Mouse (Mus musculus) CH12.LX (cell line): Measurements from ENCODE around the gene Olfr282. TPM values are rescaled to one million over a fixed set of nuclear protein-coding genes. Genes with fewer than 3 reads are reported as not detected.

ENCODE experiments used
- DNase-seq: peaks from one replicate; pipeline ENCODE4 v3.0.0-alpha.2; 2013; ENCODE audit errors: extremely low read depth
- H3K27ac ChIP-seq: 2 replicates; pipeline ENCODE4 v1.5.1; 2012; ENCODE audit warnings: low read depth, mild to moderate bottlenecking, control low read depth, moderate library complexity; ENCODE audit not compliant: insufficient read depth
- H3K27me3 ChIP-seq: replicated peaks from 2 replicates; pipeline ENCODE3; 2012; ENCODE audit warnings: inconsistent platforms
- H3K36me3 ChIP-seq, 2 experiments: replicated peaks in 1 of 2; 2 replicates each; pipeline versions ENCODE3 to v1.6.1; 2012; ENCODE audit warnings: inconsistent platforms in 1 of 2, low read length in 1 of 2, mild to moderate bottlenecking in 1 of 2, mixed read lengths in 1 of 2, moderate library complexity in 1 of 2; ENCODE audit not compliant: control insufficient read depth in 1 of 2, insufficient read depth in 1 of 2
- H3K4me1 ChIP-seq, 2 experiments: 2 replicates each; pipeline ENCODE4 v1.6.1; 2012; ENCODE audit warnings: inconsistent platforms in 1 of 2, moderate library complexity in 1 of 2; ENCODE audit not compliant: insufficient read depth in 2 of 2, control insufficient read depth in 1 of 2
- H3K4me2 ChIP-seq: 2 replicates; pipeline ENCODE4 v1.6.1; 2012; ENCODE audit warnings: low read depth, mild to moderate bottlenecking, control low read depth; ENCODE audit not compliant: poor library complexity, insufficient read depth, severe bottlenecking
- H3K4me3 ChIP-seq, 3 experiments: fragments of 150-350 bp in 1 of 3; sonication (generic) in 1 of 3; replicated peaks in 1 of 3; 2 replicates each; pipeline versions ENCODE3 to v1.5.1; 2011 to 2012; ENCODE audit warnings: low read depth in 2 of 3, low read length in 2 of 3, mild to moderate bottlenecking in 2 of 3, moderate library complexity in 2 of 3, control low read depth in 1 of 3, improper control_type of control experiment in 1 of 3, inconsistent platforms in 1 of 3, mixed read lengths in 1 of 3; ENCODE audit not compliant: poor library complexity in 1 of 3
- H3K79me2 ChIP-seq: replicated peaks from 2 replicates; pipeline ENCODE4 v1.6.1; 2012; ENCODE audit warnings: mild to moderate bottlenecking, moderate library complexity; ENCODE audit not compliant: control insufficient read depth, poor library complexity, insufficient read depth, severe bottlenecking; ENCODE audit errors: extremely low read depth
- H3K9ac ChIP-seq: 2 replicates; pipeline ENCODE4 v1.6.1; 2012; ENCODE audit warnings: low read depth, mild to moderate bottlenecking, control low read depth, moderate library complexity; ENCODE audit not compliant: insufficient read depth
- H3K9me3 ChIP-seq: replicated peaks from 2 replicates; pipeline ENCODE3; 2012; ENCODE audit warnings: low read length, inconsistent platforms, mixed read lengths
- CHD2 ChIP-seq: IDR thresholded peaks from 2 replicates; pipeline ENCODE4 v1.6.1; 2011; ENCODE audit warnings: low read length, improper control_type of control experiment
- CTCF ChIP-seq, 2 experiments: IDR thresholded peaks in 1 of 2; conservative IDR thresholded peaks in 1 of 2; 2 replicates each; pipeline ENCODE4 v1.5.1; 2011 to 2012; ENCODE audit warnings: low read depth in 2 of 2, low read length in 2 of 2, improper control_type of control experiment in 1 of 2, inconsistent platforms in 1 of 2, mild to moderate bottlenecking in 1 of 2, moderate library complexity in 1 of 2
- ETS1 ChIP-seq: conservative IDR thresholded peaks from 2 replicates; pipeline ENCODE4 v1.6.1; 2012; ENCODE audit warnings: low read depth, mild to moderate bottlenecking, inconsistent platforms, low read length, improper control_type of control experiment, moderate library complexity
- JUND ChIP-seq: conservative IDR thresholded peaks from 2 replicates; pipeline ENCODE4 v1.6.1; 2011; ENCODE audit warnings: low read depth, low read length, improper control_type of control experiment
- MXI1 ChIP-seq: IDR thresholded peaks from 2 replicates; pipeline ENCODE4 v1.6.1; 2011; ENCODE audit warnings: mild to moderate bottlenecking, low read depth, low read length, improper control_type of control experiment
- MYC ChIP-seq: IDR thresholded peaks from 2 replicates; pipeline ENCODE4 v1.6.1; 2011; ENCODE audit warnings: low read depth, mild to moderate bottlenecking, improper control_type of control experiment, low read length
- NRF1 ChIP-seq: IDR thresholded peaks from 2 replicates; pipeline ENCODE4 v1.6.1; 2014; ENCODE audit warnings: low read depth, mild to moderate bottlenecking, inconsistent platforms, low read length, improper control_type of control experiment, moderate library complexity
- POLR2AphosphoS2 ChIP-seq: IDR thresholded peaks from 2 replicates; pipeline ENCODE4 v1.6.1; 2011; ENCODE audit warnings: low read depth, low read length, improper control_type of control experiment
- RAD21 ChIP-seq: IDR thresholded peaks from 2 replicates; pipeline ENCODE4 v1.6.1; 2011; ENCODE audit warnings: low read depth, mild to moderate bottlenecking, low read length, improper control_type of control experiment, moderate library complexity
- TCF12 ChIP-seq: IDR thresholded peaks from 2 replicates; pipeline ENCODE4 v1.6.1; 2014; ENCODE audit warnings: low read depth, mild to moderate bottlenecking, inconsistent platforms, low read length, improper control_type of control experiment
- UBTF ChIP-seq: IDR thresholded peaks from 2 replicates; pipeline ENCODE4 v1.6.1; 2012; ENCODE audit warnings: low read depth, mild to moderate bottlenecking, inconsistent platforms, low read length, improper control_type of control experiment, moderate library complexity
- USF2 ChIP-seq: conservative IDR thresholded peaks from 2 replicates; pipeline ENCODE4 v1.6.1; 2011; ENCODE audit warnings: low read depth, low read length, improper control_type of control experiment
- dilution Hi-C: fragments of 300-500 bp; cut with MboI; formaldehyde crosslinking; loops from 2 replicates; pipeline ENCODE4 v1.14.3; 2020; ENCODE audit warnings: low sequenced_read_pairs; ENCODE audit not compliant: extremely low pct_unique_long_range_greater_than_20kb, extremely low pct_ligation_motif_present
- in situ Hi-C: fragments of 300-500 bp; cut with MboI; formaldehyde crosslinking; loops from 3 replicates; pipeline ENCODE4 v1.14.3; 2019; ENCODE audit warnings: low sequenced_read_pairs, low pct_ligation_motif_present, low pct_unique_long_range_greater_than_20kb, mixed read lengths
- polyA plus RNA-seq: library from polyadenylated mRNA; unstranded; fragments of >175 nt; gene quantifications from 2 replicates; pipeline ENCODE4 v1.2.1, GENCODE M21; 2012; ENCODE audit warnings: low read depth; ENCODE audit not compliant: insufficient read length
- total RNA-seq, 2 experiments: library from RNA; depleted of rRNA; stranded (reverse); fragments of 300-350 nt in 1 of 2; fragments of >200 nt in 1 of 2; gene quantifications; 2 replicates each; pipeline ENCODE4 v1.2.3; 2012 to 2014

Olfr282 gene
- total and polyA plus RNA-seq, 3 experiments, result not detected

DNA sequence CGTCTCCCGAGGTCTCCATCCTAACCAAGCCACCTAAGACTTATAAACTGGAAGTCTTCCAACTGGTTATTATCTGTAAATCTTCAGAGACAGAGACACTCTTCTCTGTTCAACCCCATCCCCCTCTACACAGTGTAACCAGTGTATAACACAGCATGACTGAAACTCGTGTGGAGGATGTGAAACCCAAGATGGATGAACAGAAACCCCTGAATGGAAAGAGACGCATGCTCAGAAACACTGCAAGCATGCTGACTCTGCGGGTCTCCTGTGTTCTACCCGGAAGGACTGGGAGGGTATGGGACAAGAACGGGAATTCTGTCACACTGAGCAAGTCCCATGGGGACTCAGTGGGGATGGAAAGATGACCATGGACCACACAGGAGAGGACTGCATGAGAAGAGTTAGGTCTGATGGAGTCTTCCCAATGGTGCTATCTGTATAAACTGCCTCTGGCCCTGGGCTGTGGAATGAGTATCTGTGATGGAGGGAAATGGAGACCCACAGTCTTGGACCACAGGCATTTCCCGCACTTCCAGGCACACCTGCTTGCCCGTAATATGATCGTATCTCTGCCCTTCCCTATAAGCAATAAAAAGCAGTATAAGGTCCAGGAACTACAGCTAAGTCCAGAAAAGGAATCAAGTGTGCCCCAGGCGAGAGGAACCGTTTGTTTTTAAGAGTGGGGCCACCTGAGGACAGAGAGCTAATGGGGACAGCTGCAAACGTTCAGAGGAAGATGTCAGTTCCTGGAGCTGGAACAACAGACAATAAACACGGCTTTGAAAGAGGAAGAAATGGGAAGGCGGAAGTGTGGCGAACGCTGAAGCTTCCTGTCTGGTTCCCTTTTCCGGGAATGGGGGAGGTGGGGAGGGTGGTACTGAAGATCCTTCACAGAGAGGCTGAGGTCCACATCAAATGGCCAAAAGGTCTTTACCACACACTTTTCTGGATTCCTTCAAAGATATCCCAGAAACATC is 53.2 kb downstream of the Olfr282 start (continued):
- TF ChIP-seq USF2, result 0 out of 2 replicates have a peak, but pooled peaks have one; percentile 3

GRCm38 (mm10) chr15:98486433-98487021 is 55.5 kb downstream of the Olfr282 start:
- TF ChIP-seq JUND, result no peak
- TF ChIP-seq POLR2AphosphoS2, result no peak
- no peak for TF ChIP-seq MXI1
- TF ChIP-seq CHD2, result no peak
- TF ChIP-seq TCF12, result no peak
- TF ChIP-seq CTCF (conservative IDR thresholded peaks at IDR 0.05 in 1 of 2, IDR thresholded peaks at IDR 0.05 in 1 of 2; ENCODE audit: low read depth in 2 of 2, low read length in 2 of 2), result no peak
- TF ChIP-seq MYC, result no peak
- TF ChIP-seq RAD21, result no peak
- no peak for TF ChIP-seq USF2
- TF ChIP-seq ETS1, result no peak
- TF ChIP-seq UBTF, result no peak
- no peak for TF ChIP-seq NRF1
- Histone ChIP-seq H3K27ac (no peak overlapping the region), H3K4me2 (no peak overlapping the region), H3K4me1 (peaks cover 16 to 37% of the 10 kb centered on the region in 2 experiments), H3K4me3 (no peak overlapping the region), H3K9me3 (peaks cover 5% of the 10 kb centered on the region), H3K9ac (no peak overlapping the region), H3K36me3 (no peaks in the 10 kb centered on the region), H3K27me3 (no peaks in the 10 kb centered on the region), H3K79me2 (no peaks in the 10 kb centered on the region)
- in situ Hi-C loops, result no loop called here
- no peak for DNase-seq
- dilution Hi-C loops, result no loop called here

Other genes with a start within 250 kb of the Olfr282 start
- not detected in 2 replicates for gene Olfr288, start 235.7 kb upstream of the Olfr282 start, total RNA-seq (2012; rRNA removed)
- not detected in 2 replicates for gene Olfr288, start 235.7 kb upstream of the Olfr282 start, total RNA-seq (2014; rRNA removed)
- gene Olfr288, start 235.7 kb upstream of the Olfr282 start, polyA plus RNA-seq, result not detected in 2 replicates
- not detected in 2 replicates for gene Gm44579, start 210.2 kb upstream of the Olfr282 start, total RNA-seq (2012; rRNA removed)
- gene Gm44579, start 210.2 kb upstream of the Olfr282 start, total RNA-seq (2014; rRNA removed), result not detected in 2 replicates
- gene Gm44579, start 210.2 kb upstream of the Olfr282 start, polyA plus RNA-seq, result not detected in 2 replicates
- gene Olfr287, start 210.2 kb upstream of the Olfr282 start, total RNA-seq (2012; rRNA removed), result not detected in 2 replicates
- not detected in 2 replicates for gene Olfr287, start 210.2 kb upstream of the Olfr282 start, total RNA-seq (2014; rRNA removed)
- not detected in 2 replicates for gene Olfr287, start 210.2 kb upstream of the Olfr282 start, polyA plus RNA-seq
- 0.04 TPM in 1 of 2 replicates, not detected in the other for gene Olfr286, start 196.8 kb upstream of the Olfr282 start, total RNA-seq (2012; rRNA removed)
- gene Olfr286, start 196.8 kb upstream of the Olfr282 start, total RNA-seq (2014; rRNA removed), result not detected in 2 replicates
- gene Olfr286, start 196.8 kb upstream of the Olfr282 start, polyA plus RNA-seq, result not detected in 2 replicates
- not detected in 2 replicates for gene H1fnt, start 173.9 kb upstream of the Olfr282 start, total RNA-seq (2012; rRNA removed)
- gene H1fnt, start 173.9 kb upstream of the Olfr282 start, total RNA-seq (2014; rRNA removed), result not detected in 2 replicates
- gene H1fnt, start 173.9 kb upstream of the Olfr282 start, polyA plus RNA-seq, result not detected in 2 replicates
- 0.04 TPM in 1 of 2 replicates, not detected in the other for gene Zfp641, start 135.1 kb upstream of the Olfr282 start, total RNA-seq (2012; rRNA removed)
- gene Zfp641, start 135.1 kb upstream of the Olfr282 start, total RNA-seq (2014; rRNA removed), result not detected in 2 replicates
- not detected in 2 replicates for gene Zfp641, start 135.1 kb upstream of the Olfr282 start, polyA plus RNA-seq
- not detected in 2 replicates for gene Olfr285, start 113.9 kb upstream of the Olfr282 start, total RNA-seq (2012; rRNA removed)
- not detected in 2 replicates for gene Olfr285, start 113.9 kb upstream of the Olfr282 start, total RNA-seq (2014; rRNA removed)
- not detected in 2 replicates for gene Olfr285, start 113.9 kb upstream of the Olfr282 start, polyA plus RNA-seq
- gene Olfr284, start 90.2 kb upstream of the Olfr282 start, total RNA-seq (2012; rRNA removed), result not detected in 2 replicates
- gene Olfr284, start 90.2 kb upstream of the Olfr282 start, total RNA-seq (2014; rRNA removed), result not detected in 2 replicates
- not detected in 2 replicates for gene Olfr284, start 90.2 kb upstream of the Olfr282 start, polyA plus RNA-seq
- gene Olfr283, start 50.3 kb upstream of the Olfr282 start, total RNA-seq (2012; rRNA removed), result not detected in 2 replicates
- gene Olfr283, start 50.3 kb upstream of the Olfr282 start, total RNA-seq (2014; rRNA removed), result not detected in 2 replicates
- gene Olfr283, start 50.3 kb upstream of the Olfr282 start, polyA plus RNA-seq, result not detected in 2 replicates
- gene Olfr281, start 21.4 kb downstream of the Olfr282 start, total RNA-seq (2012; rRNA removed), result not detected in 2 replicates
- gene Olfr281, start 21.4 kb downstream of the Olfr282 start, total RNA-seq (2014; rRNA removed), result not detected in 2 replicates
- not detected in 2 replicates for gene Olfr281, start 21.4 kb downstream of the Olfr282 start, polyA plus RNA-seq
- not detected in 2 replicates for gene OR5BS1P, start 38.7 kb downstream of the Olfr282 start, total RNA-seq (2012; rRNA removed)
- not detected in 2 replicates for gene OR5BS1P, start 38.7 kb downstream of the Olfr282 start, total RNA-seq (2014; rRNA removed)
- gene OR5BS1P, start 38.7 kb downstream of the Olfr282 start, polyA plus RNA-seq, result not detected in 2 replicates
- gene Lalba, start 51.5 kb downstream of the Olfr282 start, total RNA-seq (2012; rRNA removed), result not detected in 2 replicates
- gene Lalba, start 51.5 kb downstream of the Olfr282 start, total RNA-seq (2014; rRNA removed), result not detected in 2 replicates
- gene Lalba, start 51.5 kb downstream of the Olfr282 start, polyA plus RNA-seq, result not detected in 2 replicates
- not detected in 2 replicates for gene Olfr279, start 61.2 kb downstream of the Olfr282 start, total RNA-seq (2012; rRNA removed)
- gene Olfr279, start 61.2 kb downstream of the Olfr282 start, total RNA-seq (2014; rRNA removed), result not detected in 2 replicates
- 0.07 TPM in 1 of 2 replicates, not detected in the other for gene Olfr279, start 61.2 kb downstream of the Olfr282 start, polyA plus RNA-seq
- gene Kansl2, start 103.0 kb downstream of the Olfr282 start, total RNA-seq (2012; rRNA removed), result 59.6 and 84.7 TPM in 2 replicates
- 101 and 103 TPM in 2 replicates for gene Kansl2, start 103.0 kb downstream of the Olfr282 start, total RNA-seq (2014; rRNA removed)
- 111 and 125 TPM in 2 replicates for gene Kansl2, start 103.0 kb downstream of the Olfr282 start, polyA plus RNA-seq
- gene Ccnt1, start 139.7 kb downstream of the Olfr282 start, total RNA-seq (2012; rRNA removed), result 36.8 and 42.1 TPM in 2 replicates
- gene Ccnt1, start 139.7 kb downstream of the Olfr282 start, total RNA-seq (2014; rRNA removed), result 38.1 and 41.3 TPM in 2 replicates
- 62.1 and 73.3 TPM in 2 replicates for gene Ccnt1, start 139.7 kb downstream of the Olfr282 start, polyA plus RNA-seq
- not detected in 2 replicates for gene 4930415O20Rik, start 139.8 kb downstream of the Olfr282 start, total RNA-seq (2012; rRNA removed)
- not detected in 2 replicates for gene 4930415O20Rik, start 139.8 kb downstream of the Olfr282 start, total RNA-seq (2014; rRNA removed)
- not detected in 2 replicates for gene 4930415O20Rik, start 139.8 kb downstream of the Olfr282 start, polyA plus RNA-seq
- gene Adcy6, start 178.9 kb downstream of the Olfr282 start, total RNA-seq (2012; rRNA removed), result 1.5 and 2.6 TPM in 2 replicates
- gene Adcy6, start 178.9 kb downstream of the Olfr282 start, total RNA-seq (2014; rRNA removed), result 0.05 TPM in 1 of 2 replicates, not detected in the other
- 0.06 and 0.11 TPM in 2 replicates for gene Adcy6, start 178.9 kb downstream of the Olfr282 start, polyA plus RNA-seq
- 2.9 and 4.3 TPM in 2 replicates for gene Cacnb3, start 199.6 kb downstream of the Olfr282 start, total RNA-seq (2012; rRNA removed)
- 2.3 and 2.5 TPM in 2 replicates for gene Cacnb3, start 199.6 kb downstream of the Olfr282 start, total RNA-seq (2014; rRNA removed)
- 5.7 and 7.0 TPM in 2 replicates for gene Cacnb3, start 199.6 kb downstream of the Olfr282 start, polyA plus RNA-seq
- 103 and 132 TPM in 2 replicates for gene Ddx23, start 231.7 kb downstream of the Olfr282 start, total RNA-seq (2012; rRNA removed)
- gene Ddx23, start 231.7 kb downstream of the Olfr282 start, total RNA-seq (2014; rRNA removed), result 58.5 and 59.4 TPM in 2 replicates
- gene Ddx23, start 231.7 kb downstream of the Olfr282 start, polyA plus RNA-seq, result 148 and 181 TPM in 2 replicates
- gene Rnd1, start 246.2 kb downstream of the Olfr282 start, total RNA-seq (2012; rRNA removed), result 3.8 and 6.3 TPM in 2 replicates
- 5.8 and 9.4 TPM in 2 replicates for gene Rnd1, start 246.2 kb downstream of the Olfr282 start, total RNA-seq (2014; rRNA removed)
- gene Rnd1, start 246.2 kb downstream of the Olfr282 start, polyA plus RNA-seq, result 5.7 and 6.0 TPM in 2 replicates